Mouse (Mus musculus) Patski (cell line): ENCODE results near the gene Ufsp1. TPM values are rescaled to one million over a fixed set of nuclear protein-coding genes. Genes with fewer than 3 reads are reported as not detected.

Experiments
- ATAC-seq: fragments of 100-300 bp; one replicate; pipeline ENCODE4 v1.8.0; 2021
- CTCF ChIA-PET: fragments of 350-600 bp; sonication (Branson Sonifier 250); formaldehyde crosslinking; loops from one replicate; lab custom pipeline; 2022; ENCODE audit warnings: inconsistent platforms; lab: Charles Lee
- POLR2A ChIA-PET: fragments of 350-600 bp; sonication (Branson Sonifier 250); formaldehyde crosslinking; loops from one replicate; lab custom pipeline; 2022; ENCODE audit warnings: antibody characterized with exemption, inconsistent platforms; lab: Charles Lee
- DNase-seq: peaks from one replicate; pipeline ENCODE4 v3.0.0-alpha.2; 2011; ENCODE audit warnings: low read depth, low spot score
- H3K27me3 ChIP-seq: fragments of 371-371 bp; one replicate; pipeline ENCODE4 v1.5.1; 2021
- CTCF ChIP-seq: fragments of 100-300 bp; IDR thresholded peaks from one replicate; pipeline ENCODE4 v1.5.1; 2021
- in situ Hi-C: fragments of 300-500 bp; cut with MboI; formaldehyde crosslinking; loops from 3 replicates; pipeline ENCODE4 v1.11.1; 2018; ENCODE audit warnings: low pct_unique_long_range_greater_than_20kb, mixed read lengths
- polyA plus RNA-seq: library from polyadenylated mRNA; unstranded; gene quantifications from one replicate; pipeline ENCODE4 v1.2.3, GENCODE M21; 2021

Gene Ufsp1
- polyA plus RNA-seq, 1 experiment from 2014 or later: 13.0 TPM

GRCm38 (mm10) chr5:137333512-137334174 lies 39.2 kb downstream of the Ufsp1 start, which contains the start of gene Slc12a9:
Gene Slc12a9 (minus strand): TSS chr5:137333597.
- H3K27me3 ChIP-seq: no peaks in the 10 kb centered on the region
- POLR2A ChIA-PET: interaction anchor here (0.9 to 2.2 kb wide), 4 partner anchors 17 to 168 kb away, joined by 4 to 6 read pairs (median 4); partner anchors contain the start of genes Ephb4 and Pop7

GRCm38 (mm10) chr5:137334317-137334716 lies 39.9 kb downstream of the Ufsp1 start:
- TF ChIP-seq CTCF: no peak
- H3K27me3 ChIP-seq: no peaks in the 10 kb centered on the region
- no peak for DNase-seq
- ATAC-seq: no peak
- in situ Hi-C loops: loop anchor here (5.0 kb wide), 1 partner anchor 123 kb away; no protein-coding TSS in a partner anchor
- POLR2A ChIA-PET: interaction anchor here (0.9 to 1.9 kb wide), 3 partner anchors 16 to 168 kb away, joined by 4 to 5 read pairs (median 4); partner anchors contain the start of genes Ephb4 and Pop7
- CTCF ChIA-PET: interaction anchor here (0.7 to 2.3 kb wide), 16 partner anchors 10 to 167 kb away, joined by 3 to 12 read pairs (median 4); partner anchors contain the start of gene Pop7

More at GRCm38 (mm10) chr5:137333512-137334174, 39.2 kb downstream of the Ufsp1 start, which contains the start of gene Slc12a9:
- in situ Hi-C loops: loop anchor here (5.0 kb wide), 1 partner anchor 124 kb away; no protein-coding TSS in a partner anchor
- DNase-seq: peak; percentile 76
- no peak for TF ChIP-seq CTCF
- CTCF ChIA-PET: interaction anchor here (0.7 to 2.3 kb wide), 19 partner anchors 10 to 168 kb away, joined by 3 to 12 read pairs (median 4); partner anchors contain the start of genes Pop7, Srrt and Trip6
- ATAC-seq: peak; percentile 90

GRCm38 (mm10) chr5:137335066-137335465 lies 40.6 kb downstream of the Ufsp1 start:
- ATAC-seq: no peak
- no peak for DNase-seq
- POLR2A ChIA-PET: interaction anchor here (0.5 to 1.9 kb wide), 3 partner anchors 15 to 167 kb away, joined by 3 to 5 read pairs (median 4); partner anchors contain the start of genes Ephb4 and Pop7
- TF ChIP-seq CTCF: no peak
- CTCF ChIA-PET: interaction anchor here (1.3 to 2.3 kb wide), 3 partner anchors 9 to 166 kb away, joined by 3 to 12 read pairs (median 9); partner anchors contain the start of gene Pop7
- no peaks in the 10 kb centered on the region for H3K27me3 ChIP-seq
- in situ Hi-C loops: loop anchor here (5.0 kb wide), 1 partner anchor 167 kb away; the partner anchor contains the start of gene Pop7

- in situ Hi-C loops: loop anchor here (5.0 kb wide), 1 partner anchor 165 kb away; the partner anchor contains the start of gene Pop7
- H3K27me3 ChIP-seq: no peaks in the 10 kb centered on the region
- ChIA-PET CTCF (interaction anchor here (1.5 kb wide), 1 partner anchor 18 kb away, joined by 4 read pairs; no protein-coding TSS in a partner anchor), POLR2A (interaction anchor here (0.6 to 1.0 kb wide), 2 partner anchors 41 to 43 kb away, joined by 3 to 6 read pairs; partner anchors contain the start of gene Ufsp1)
- TF ChIP-seq CTCF: no peak
- DNase-seq: no peak
- ATAC-seq: no peak
Observed at GRCm38 (mm10) chr5:137337190-137337589, 42.8 kb downstream of the Ufsp1 start.

GRCm38 (mm10) chr5:137338256-137338655 lies 43.8 kb downstream of the Ufsp1 start:
- no peak for ATAC-seq
- POLR2A ChIA-PET: interaction anchor here (0.6 to 0.7 kb wide), 2 partner anchors 12 to 352 kb away, joined by 3 read pairs; partner anchors contain the start of gene Plod3

GRCm38 (mm10) chr5:137338663-137339289 lies 44.3 kb downstream of the Ufsp1 start:
- DNase-seq (no peak), ATAC-seq (no peak)
- ChIA-PET CTCF (interaction anchor here (1.5 kb wide), 1 partner anchor 20 kb away, joined by 4 read pairs; no protein-coding TSS in a partner anchor), POLR2A (interaction anchor here (0.6 kb wide), 2 partner anchors 73 to 352 kb away, joined by 3 read pairs; partner anchors contain the start of gene Plod3)
- no peak for TF ChIP-seq CTCF
- H3K27me3 ChIP-seq: no peaks in the 10 kb centered on the region
- in situ Hi-C loops: loop anchor here (5.0 kb wide), 1 partner anchor 164 kb away; the partner anchor contains the start of gene Pop7

More at GRCm38 (mm10) chr5:137338256-137338655, 43.8 kb downstream of the Ufsp1 start:
- CTCF ChIA-PET: interaction anchor here (1.5 kb wide), 1 partner anchor 20 kb away, joined by 4 read pairs; no protein-coding TSS in a partner anchor
- TF ChIP-seq CTCF: no peak
- DNase-seq: no peak
- no peaks in the 10 kb centered on the region for H3K27me3 ChIP-seq
- in situ Hi-C loops: loop anchor here (5.0 kb wide), 1 partner anchor 164 kb away; the partner anchor contains the start of gene Pop7

GRCm38 (mm10) chr5:137339290-137339979 lies 45.0 kb downstream of the Ufsp1 start:
- DNase-seq (no peak), ATAC-seq (no peak)
- H3K27me3 ChIP-seq: no peaks in the 10 kb centered on the region
- in situ Hi-C loops: loop anchor here (5.0 kb wide), 1 partner anchor 163 kb away; the partner anchor contains the start of gene Pop7
- ChIA-PET POLR2A (interaction anchor here (0.6 kb wide), 1 partner anchor 72 kb away, joined by 3 read pairs; no protein-coding TSS in a partner anchor), CTCF (no interaction called here)
- no peak for TF ChIP-seq CTCF

- TF ChIP-seq CTCF: no peak
- CTCF ChIA-PET: interaction anchor here (2.2 kb wide), 1 partner anchor 19 kb away, joined by 7 read pairs; no protein-coding TSS in a partner anchor
- H3K27me3 ChIP-seq: no peaks in the 10 kb centered on the region
Observed at GRCm38 (mm10) chr5:137340222-137340621, 45.8 kb downstream of the Ufsp1 start.

More at GRCm38 (mm10) chr5:137340222-137340621, 45.8 kb downstream of the Ufsp1 start:
- ATAC-seq (no peak), DNase-seq (no peak)
- in situ Hi-C loops: no loop called here
- POLR2A ChIA-PET: interaction anchor here (0.6 kb wide), 1 partner anchor 24 kb away, joined by 9 read pairs; no protein-coding TSS in a partner anchor
